Mouse (Mus musculus): ENCODE measurements around the gene Fabp7. TPM values are rescaled to one million over a fixed set of nuclear protein-coding genes. Genes with fewer than 3 reads are reported as not detected.
A peak's percentile ranks its signal among the peaks of the same experiment; 100 is the strongest.

The Fabp7 gene
- polyA plus RNA-seq, 1 experiment from 2014 or later: 91.3 TPM

- Histone ChIP-seq H3K9me3 (ENCODE audit: control insufficient read depth, low read length) (no peaks in the 10 kb centered on the region), H3K4me2 (ENCODE audit: low read depth, low read length) (no peak overlapping the region), H3K36me3 (ENCODE audit: control insufficient read depth, insufficient read depth, low read length) (no peaks in the 10 kb centered on the region), H3K9ac (ENCODE audit: low read depth, low read length) (no peak overlapping the region), H3K4me1 (ENCODE audit: control insufficient read depth, insufficient read depth, low read length) (no peaks in the 10 kb centered on the region), H3K4me3 (ENCODE audit: low read depth, low read length) (no peak overlapping the region), H3K27me3 (replicated peaks; ENCODE audit: control insufficient read depth, insufficient read depth, low read length) (no peaks in the 10 kb centered on the region), H3K27ac (replicated peaks; ENCODE audit: low read depth, low read length) (no peak overlapping the region)
- ATAC-seq (ENCODE audit: low read depth) (no peak), DNase-seq (ENCODE audit: low spot score) (no peak)
- WGBS: 79% methylated on average over 6 of the region's 6 CpGs
These were observed 31.2 kb downstream of the Fabp7 start for GRCm38 (mm10) chr10:57815869-57816268.

DNA sequence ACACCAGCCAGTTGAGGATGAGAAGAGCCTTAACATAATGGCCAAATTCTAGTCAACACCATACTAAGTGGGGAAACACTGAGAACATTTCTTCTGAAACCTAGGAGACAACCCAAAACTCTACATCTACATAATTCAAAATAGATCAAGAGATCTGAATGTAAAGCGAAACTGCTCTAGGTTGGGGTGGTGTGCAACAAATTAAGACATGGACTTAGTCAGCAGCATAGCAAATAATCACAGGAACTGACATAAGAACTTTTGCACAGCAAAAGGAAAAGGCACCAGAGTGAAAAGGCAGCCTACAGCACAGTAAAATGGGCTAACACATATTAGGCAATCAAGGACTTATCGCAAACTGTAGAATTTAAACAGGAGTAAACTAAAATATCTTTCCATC is 34.5 kb downstream of the Fabp7 start:
- ATAC-seq (ENCODE audit: low read depth): no peak
- Histone ChIP-seq H3K27me3 (replicated peaks; ENCODE audit: control insufficient read depth, insufficient read depth, low read length) (no peaks in the 10 kb centered on the region), H3K9ac (ENCODE audit: low read depth, low read length) (no peak overlapping the region), H3K36me3 (ENCODE audit: control insufficient read depth, insufficient read depth, low read length) (no peaks in the 10 kb centered on the region), H3K4me1 (ENCODE audit: control insufficient read depth, insufficient read depth, low read length) (no peaks in the 10 kb centered on the region), H3K4me3 (ENCODE audit: low read depth, low read length) (no peak overlapping the region), H3K27ac (replicated peaks; ENCODE audit: low read depth, low read length) (no peak overlapping the region), H3K4me2 (ENCODE audit: low read depth, low read length) (no peak overlapping the region), H3K9me3 (ENCODE audit: control insufficient read depth, low read length) (no peaks in the 10 kb centered on the region)
- DNase-seq (ENCODE audit: low spot score): no peak
- 91% methylated on average over 2 of the region's 2 CpGs for WGBS

DNA sequence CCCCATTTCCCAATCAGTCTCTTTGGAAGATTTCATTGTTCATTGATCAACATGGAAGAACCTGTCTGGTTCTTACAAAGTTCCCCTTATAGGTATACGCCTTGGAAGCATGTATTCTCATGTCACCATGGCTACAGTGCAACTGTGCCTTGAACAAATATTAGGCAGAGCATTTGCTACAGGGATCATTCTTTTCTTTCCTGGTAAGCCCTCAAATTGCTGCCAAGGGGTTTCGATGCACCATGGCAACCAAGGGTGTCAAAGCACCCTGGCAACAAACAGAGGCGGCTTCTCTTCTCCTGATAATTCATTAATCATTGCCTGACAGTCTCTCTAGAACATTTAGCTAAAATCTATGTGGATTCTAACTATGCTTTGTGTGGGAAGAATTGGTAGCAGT is 37.8 kb downstream of the Fabp7 start:
- H3K4me3 ChIP-seq (ENCODE audit: low read depth, low read length): no peak overlapping the region
- 56% methylated on average over 3 of the region's 3 CpGs for WGBS

GRCm38 (mm10) chr10:57828649-57829048 is 44.0 kb downstream of the Fabp7 start:
- ATAC-seq (ENCODE audit: low read depth): no peak

More for the DNA sequence above, 37.8 kb downstream of the Fabp7 start:
- Histone ChIP-seq H3K4me2 (ENCODE audit: low read depth, low read length) (no peak overlapping the region), H3K9ac (ENCODE audit: low read depth, low read length) (no peak overlapping the region), H3K36me3 (ENCODE audit: control insufficient read depth, insufficient read depth, low read length) (no peaks in the 10 kb centered on the region), H3K27me3 (replicated peaks; ENCODE audit: control insufficient read depth, insufficient read depth, low read length) (no peaks in the 10 kb centered on the region), H3K27ac (replicated peaks; ENCODE audit: low read depth, low read length) (no peak overlapping the region), H3K4me1 (ENCODE audit: control insufficient read depth, insufficient read depth, low read length) (no peaks in the 10 kb centered on the region), H3K9me3 (ENCODE audit: control insufficient read depth, low read length) (no peaks in the 10 kb centered on the region)
- DNase-seq (ENCODE audit: low spot score) (peak; percentile 13), ATAC-seq (ENCODE audit: low read depth) (peak; percentile 26; the same call in 1 of the 2 replicates)

DNA sequence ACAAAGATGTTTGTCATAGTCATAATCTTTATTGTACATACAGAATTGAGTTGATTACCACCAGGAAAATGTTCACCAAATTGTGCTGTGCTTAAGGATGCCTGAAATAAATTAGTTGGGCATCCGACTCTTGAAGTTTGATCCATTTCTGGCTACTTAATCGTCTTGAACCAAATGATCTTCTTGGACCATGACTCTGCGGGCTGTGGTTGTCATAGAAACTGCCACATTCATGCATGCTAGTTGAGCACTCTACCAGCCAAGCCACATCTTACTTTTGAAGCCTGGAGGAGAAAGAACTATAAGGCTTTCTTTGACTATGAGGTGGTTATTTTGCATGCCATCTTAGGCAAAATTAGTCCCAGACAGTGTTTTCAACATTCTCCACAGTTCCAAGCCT is 44.9 kb downstream of the Fabp7 start:
- Histone ChIP-seq H3K27me3 (replicated peaks; ENCODE audit: control insufficient read depth, insufficient read depth, low read length) (no peaks in the 10 kb centered on the region), H3K9ac (ENCODE audit: low read depth, low read length) (no peak overlapping the region), H3K4me1 (ENCODE audit: control insufficient read depth, insufficient read depth, low read length) (no peaks in the 10 kb centered on the region), H3K27ac (replicated peaks; ENCODE audit: low read depth, low read length) (no peak overlapping the region), H3K4me2 (ENCODE audit: low read depth, low read length) (no peak overlapping the region), H3K9me3 (ENCODE audit: control insufficient read depth, low read length) (no peaks in the 10 kb centered on the region), H3K4me3 (ENCODE audit: low read depth, low read length) (no peak overlapping the region), H3K36me3 (ENCODE audit: control insufficient read depth, insufficient read depth, low read length) (no peaks in the 10 kb centered on the region)
- DNase-seq (ENCODE audit: low spot score): peak; percentile 7
- ATAC-seq (ENCODE audit: low read depth): no peak
- WGBS: 72% methylated on average over 3 of the region's 3 CpGs

More at GRCm38 (mm10) chr10:57828649-57829048, 44.0 kb downstream of the Fabp7 start:
- no peak for DNase-seq (ENCODE audit: low spot score)
- Histone ChIP-seq H3K9ac (ENCODE audit: low read depth, low read length) (no peak overlapping the region), H3K27me3 (replicated peaks; ENCODE audit: control insufficient read depth, insufficient read depth, low read length) (no peaks in the 10 kb centered on the region), H3K4me3 (ENCODE audit: low read depth, low read length) (no peak overlapping the region), H3K9me3 (ENCODE audit: control insufficient read depth, low read length) (no peaks in the 10 kb centered on the region), H3K27ac (replicated peaks; ENCODE audit: low read depth, low read length) (no peak overlapping the region), H3K4me2 (ENCODE audit: low read depth, low read length) (no peak overlapping the region), H3K4me1 (ENCODE audit: control insufficient read depth, insufficient read depth, low read length) (no peaks in the 10 kb centered on the region), H3K36me3 (ENCODE audit: control insufficient read depth, insufficient read depth, low read length) (no peaks in the 10 kb centered on the region)
- WGBS: 83% methylated on average over 5 of the region's 5 CpGs

DNA sequence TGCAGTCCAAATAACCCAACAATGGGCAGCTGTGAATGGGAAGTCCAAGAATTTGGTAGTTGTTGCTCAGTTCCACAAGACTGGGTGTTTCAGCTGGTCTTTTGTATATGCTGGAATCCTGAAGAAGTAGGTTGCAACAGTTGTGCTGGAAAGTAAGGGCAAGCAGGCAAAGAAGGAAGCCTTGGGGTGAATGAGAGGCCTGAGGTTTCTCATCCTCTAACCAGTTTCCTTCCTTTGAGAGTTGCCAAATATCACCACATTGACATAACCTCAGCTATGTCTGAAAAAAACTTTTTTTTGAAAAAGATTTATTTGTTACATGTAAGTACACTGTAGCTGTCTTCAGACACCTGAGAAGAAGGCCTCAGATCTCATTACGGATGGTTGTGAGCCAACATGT is 50.4 kb downstream of the Fabp7 start:
- 94% methylated on average over 1 of the region's 1 CpGs for WGBS
- no peak for DNase-seq (ENCODE audit: low spot score)
- no peak overlapping the region for H3K27ac ChIP-seq (replicated peaks; ENCODE audit: low read depth, low read length)
- no peak for ATAC-seq (ENCODE audit: low read depth)
- no peaks in the 10 kb centered on the region for H3K27me3 ChIP-seq (replicated peaks; ENCODE audit: control insufficient read depth, insufficient read depth, low read length)
- no peak overlapping the region for H3K4me2 ChIP-seq (ENCODE audit: low read depth, low read length)
- H3K9ac ChIP-seq (ENCODE audit: low read depth, low read length): no peak overlapping the region
- H3K4me3 ChIP-seq (ENCODE audit: low read depth, low read length): no peak overlapping the region
- H3K9me3 ChIP-seq (ENCODE audit: control insufficient read depth, low read length): no peaks in the 10 kb centered on the region
- H3K36me3 ChIP-seq (ENCODE audit: control insufficient read depth, insufficient read depth, low read length): no peaks in the 10 kb centered on the region
- no peaks in the 10 kb centered on the region for H3K4me1 ChIP-seq (ENCODE audit: control insufficient read depth, insufficient read depth, low read length)

GRCm38 (mm10) chr10:57835982-57836381 is 51.3 kb downstream of the Fabp7 start:
- DNase-seq (ENCODE audit: low spot score) (no peak), ATAC-seq (ENCODE audit: low read depth) (no peak)
- no peak overlapping the region for H3K4me2 ChIP-seq (ENCODE audit: low read depth, low read length)
- H3K9ac ChIP-seq (ENCODE audit: low read depth, low read length): no peak overlapping the region
- H3K9me3 ChIP-seq (ENCODE audit: control insufficient read depth, low read length): no peaks in the 10 kb centered on the region
- no peaks in the 10 kb centered on the region for H3K4me1 ChIP-seq (ENCODE audit: control insufficient read depth, insufficient read depth, low read length)
- no peaks in the 10 kb centered on the region for H3K36me3 ChIP-seq (ENCODE audit: control insufficient read depth, insufficient read depth, low read length)
- no peak overlapping the region for H3K4me3 ChIP-seq (ENCODE audit: low read depth, low read length)
- no peak overlapping the region for H3K27ac ChIP-seq (replicated peaks; ENCODE audit: low read depth, low read length)
- no peaks in the 10 kb centered on the region for H3K27me3 ChIP-seq (replicated peaks; ENCODE audit: control insufficient read depth, insufficient read depth, low read length)

Other genes starting within 250 kb of the Fabp7 start
- gene Pkib, start 152.9 kb upstream of the Fabp7 start, polyA plus RNA-seq (2014; fragmentation: Nextera tagmentation; extraction: Ambion mirVana): 1.2 and 1.5 TPM in 2 replicates
- 22.0 and 28.8 TPM in 2 replicates for gene Smpdl3a, start 9.5 kb downstream of the Fabp7 start, polyA plus RNA-seq (2014; fragmentation: Nextera tagmentation; extraction: Ambion mirVana)